8 mouse cellular contexts compared by ENCODE assay signal in genomic region chr9:108337848-108338550, GRCm38 (mm10). TPM values are rescaled to one million over a fixed set of nuclear protein-coding genes. Genes with fewer than 3 reads are reported as not detected.
DNase-seq lines count a peak whose midpoint lies in the region; ATAC-seq and TF ChIP-seq lines count a peak whose summit lies in the region.

No protein-coding gene starts in this region.

- no peak for TF ChIP-seq CTCF in cortical plate, adult 2 months (IDR thresholded peaks at IDR 0.05; ENCODE audit: extremely low read depth, insufficient read depth, low read length)

- H3K4me3 ChIP-seq in kidney, embryonic 16.5 days (ENCODE audit: low read length), result peak overlapping the region; percentile 78; the same call in 1 of the 2 replicates
- no peak overlapping the region for H3K4me3 ChIP-seq in cortical plate, adult 2 months (ENCODE audit: insufficient read depth, low read length)
- H3K4me3 ChIP-seq in intestine, embryonic 14.5 days (ENCODE audit: low read depth, low read length), result peak overlapping the region; percentile 89; the same call in 1 of the 2 replicates
- no peak overlapping the region for H3K4me3 ChIP-seq in neural tube, embryonic 12.5 days

- no peak for TF ChIP-seq POLR2A in cortical plate, adult 2 months (IDR thresholded peaks at IDR 0.05; ENCODE audit: extremely low read depth, insufficient read depth, low read length)

- no peak for DNase-seq in kidney, adult 11 months
- DNase-seq in intestine, embryonic 14.5 days (ENCODE audit: low spot score), result no peak
- DNase-seq in spleen, postnatal 36 days (ENCODE audit: low spot score in 2 of 2), result no peak
- no peak for DNase-seq in gastrocnemius, adult 8-10 months (ENCODE audit: low spot score in 2 of 2)
- DNase-seq in cerebellum, postnatal 14 days, result no peak

- H3K27ac ChIP-seq in kidney, embryonic 16.5 days (ENCODE audit: low read length), result peak overlapping the region; percentile 97
- peak overlapping the region; percentile 17; the same call in 1 of the 2 replicates for H3K27ac ChIP-seq in cortical plate, adult 2 months (ENCODE audit: insufficient read depth, low read length)
- peak overlapping the region; percentile 96 for H3K27ac ChIP-seq in intestine, embryonic 14.5 days (ENCODE audit: low read depth)
- H3K27ac ChIP-seq in neural tube, embryonic 12.5 days, result 0 out of 2 replicates have a peak overlapping the region, but pooled peaks have one; percentile 1

- 65% methylated on average over 10 of the region's 10 CpGs for WGBS in kidney, embryonic 16.5 days
- WGBS in intestine, embryonic 14.5 days, result 70% methylated on average over 10 of the region's 10 CpGs
- 76% methylated on average over 10 of the region's 10 CpGs for WGBS in neural tube, embryonic 12.5 days

- no peaks in the 10 kb centered on the region for H3K27me3 ChIP-seq in kidney, embryonic 16.5 days (ENCODE audit: insufficient read depth, low read length)
- no peaks in the 10 kb centered on the region for H3K27me3 ChIP-seq in intestine, embryonic 14.5 days (replicated peaks; ENCODE audit: control insufficient read depth, insufficient read depth, low read length)
- H3K27me3 ChIP-seq in neural tube, embryonic 12.5 days (replicated peaks), result no peaks in the 10 kb centered on the region

- peak overlapping the region; percentile 89 for H3K4me2 ChIP-seq in kidney, embryonic 16.5 days (replicated peaks; ENCODE audit: low read depth, low read length)
- H3K4me2 ChIP-seq in intestine, embryonic 14.5 days (ENCODE audit: low read length), result peak overlapping the region; percentile 88
- H3K4me2 ChIP-seq in neural tube, embryonic 12.5 days (replicated peaks), result peak overlapping the region; percentile 64

- H3K9me3 ChIP-seq in kidney, embryonic 16.5 days (ENCODE audit: low read length), result no peaks in the 10 kb centered on the region
- H3K9me3 ChIP-seq in intestine, embryonic 14.5 days (ENCODE audit: control insufficient read depth, low read length), result no peaks in the 10 kb centered on the region
- no peaks in the 10 kb centered on the region for H3K9me3 ChIP-seq in neural tube, embryonic 12.5 days

- no peak for ATAC-seq in kidney, embryonic 16.5 days (ENCODE audit: low FRiP score, low TSS enrichment)
- no peak for ATAC-seq in intestine, embryonic 14.5 days (replicated peaks; ENCODE audit: low FRiP score, low TSS enrichment, low read depth)
- ATAC-seq in neural tube, embryonic 12.5 days (ENCODE audit: low FRiP score, low read depth), result no peak

- peak overlapping the region; percentile 90; the same call in 1 of the 2 replicates for H3K9ac ChIP-seq in kidney, embryonic 16.5 days (replicated peaks; ENCODE audit: low read length)
- H3K9ac ChIP-seq in intestine, embryonic 14.5 days (ENCODE audit: low read length), result no peak overlapping the region; the same call in 1 of the 2 replicates
- H3K9ac ChIP-seq in neural tube, embryonic 12.5 days, result no peak overlapping the region

- peaks cover 35% of the 10 kb centered on the region for H3K4me1 ChIP-seq in kidney, embryonic 16.5 days (ENCODE audit: insufficient read depth, low read length)
- H3K4me1 ChIP-seq in cortical plate, adult 2 months (ENCODE audit: control insufficient read depth, insufficient read depth, low read length), result peaks cover 5% of the 10 kb centered on the region
- peaks cover 19% of the 10 kb centered on the region; the same call in 1 of the 2 replicates for H3K4me1 ChIP-seq in intestine, embryonic 14.5 days (replicated peaks; ENCODE audit: control insufficient read depth, insufficient read depth, low read length)
- H3K4me1 ChIP-seq in neural tube, embryonic 12.5 days, result peaks cover 17% of the 10 kb centered on the region

- peaks cover 30% of the 10 kb centered on the region for H3K36me3 ChIP-seq in kidney, embryonic 16.5 days (ENCODE audit: insufficient read depth, low read length)
- peaks cover 43% of the 10 kb centered on the region for H3K36me3 ChIP-seq in intestine, embryonic 14.5 days (ENCODE audit: control insufficient read depth, insufficient read depth, low read length)
- H3K36me3 ChIP-seq in neural tube, embryonic 12.5 days, result peaks cover 26% of the 10 kb centered on the region

RNA-seq across cellular contexts. Expression of gene Gpx1, which starts 0.7 kb away (rescaled TPM):
- polyA plus RNA-seq in kidney, embryonic 16.5 days (2015; fragmentation: Nextera tagmentation; extraction: Ambion mirVana), result 686 and 695 TPM in 2 replicates
- 258 and 294 TPM in 2 replicates for polyA plus RNA-seq in cortical plate, adult 2 months (2012; rRNA removed)
- polyA plus RNA-seq in intestine, embryonic 14.5 days (2014; fragmentation: Nextera tagmentation; extraction: Ambion mirVana), result 760 and 815 TPM in 2 replicates
- 656 and 664 TPM in 2 replicates for polyA plus RNA-seq in neural tube, embryonic 12.5 days (2016; fragmentation: Nextera tagmentation; extraction: Ambion mirVana)
- 10 to 100 TPM; 66.3 to 72.7 (median 68.8) TPM for total RNA-seq in gastrocnemius, adult 8-10 months (2022)

RNA-seq across cellular contexts. Expression of gene Usp4, which starts 9.7 kb away (rescaled TPM):
- polyA plus RNA-seq in kidney, embryonic 16.5 days (2015; fragmentation: Nextera tagmentation; extraction: Ambion mirVana), result 113 and 119 TPM in 2 replicates
- polyA plus RNA-seq in cortical plate, adult 2 months (2012; rRNA removed), result 114 and 116 TPM in 2 replicates
- 103 and 114 TPM in 2 replicates for polyA plus RNA-seq in intestine, embryonic 14.5 days (2014; fragmentation: Nextera tagmentation; extraction: Ambion mirVana)
- polyA plus RNA-seq in neural tube, embryonic 12.5 days (2016; fragmentation: Nextera tagmentation; extraction: Ambion mirVana), result 124 and 138 TPM in 2 replicates
- 10 to 100 TPM; 72.7 to 90.9 (median 87.3) TPM for total RNA-seq in gastrocnemius, adult 8-10 months (2022)

RNA-seq across cellular contexts. Expression of gene Tcta, which starts 32.0 kb away (rescaled TPM):
- 34.9 and 38.9 TPM in 2 replicates for polyA plus RNA-seq in kidney, embryonic 16.5 days (2015; fragmentation: Nextera tagmentation; extraction: Ambion mirVana)
- polyA plus RNA-seq in cortical plate, adult 2 months (2012; rRNA removed), result 53.0 and 55.6 TPM in 2 replicates
- 27.5 and 30.4 TPM in 2 replicates for polyA plus RNA-seq in intestine, embryonic 14.5 days (2014; fragmentation: Nextera tagmentation; extraction: Ambion mirVana)
- polyA plus RNA-seq in neural tube, embryonic 12.5 days (2016; fragmentation: Nextera tagmentation; extraction: Ambion mirVana), result 44.3 and 47.5 TPM in 2 replicates
- total RNA-seq in gastrocnemius, adult 8-10 months (2022), result 10 to 100 TPM; 30.8 to 37.3 (median 34.3) TPM

RNA-seq across cellular contexts. Expression of gene Rhoa, which starts 32.1 kb away (rescaled TPM):
- 495 and 508 TPM in 2 replicates for polyA plus RNA-seq in kidney, embryonic 16.5 days (2015; fragmentation: Nextera tagmentation; extraction: Ambion mirVana)
- polyA plus RNA-seq in cortical plate, adult 2 months (2012; rRNA removed), result 167 and 176 TPM in 2 replicates
- polyA plus RNA-seq in intestine, embryonic 14.5 days (2014; fragmentation: Nextera tagmentation; extraction: Ambion mirVana), result 281 and 309 TPM in 2 replicates
- 313 and 363 TPM in 2 replicates for polyA plus RNA-seq in neural tube, embryonic 12.5 days (2016; fragmentation: Nextera tagmentation; extraction: Ambion mirVana)
- total RNA-seq in gastrocnemius, adult 8-10 months (2022), result 100 to 1,000 TPM in 2 of 4 experiments, 10 to 100 TPM in 2; 87.6 to 104 (median 99.6) TPM

RNA-seq across cellular contexts. Expression of gene Amt, which starts 41.3 kb away (rescaled TPM):
- 40.8 and 43.7 TPM in 2 replicates for polyA plus RNA-seq in kidney, embryonic 16.5 days (2015; fragmentation: Nextera tagmentation; extraction: Ambion mirVana)
- polyA plus RNA-seq in cortical plate, adult 2 months (2012; rRNA removed), result 54.1 and 55.0 TPM in 2 replicates
- 23.0 and 24.2 TPM in 2 replicates for polyA plus RNA-seq in intestine, embryonic 14.5 days (2014; fragmentation: Nextera tagmentation; extraction: Ambion mirVana)
- polyA plus RNA-seq in neural tube, embryonic 12.5 days (2016; fragmentation: Nextera tagmentation; extraction: Ambion mirVana), result 18.9 and 24.8 TPM in 2 replicates
- 1 to 10 TPM in 1 of 4 experiments, under 1 TPM in 3; 0.32 to 1.3 (median 0.54) TPM for total RNA-seq in gastrocnemius, adult 8-10 months (2022)

Comparison
In these comparisons a context has a peak if more than half of its experiments do, and no peak if none do; other contexts are left out.
1. H3K27ac ChIP-seq: peak in every context shown above with its lines; median percentile 97 in kidney, embryonic 16.5 days; 96 in intestine, embryonic 14.5 days; 17 in cortical plate, adult 2 months; 1 in neural tube, embryonic 12.5 days.
2. H3K4me3 ChIP-seq: peak in kidney, embryonic 16.5 days (single experiment) and intestine, embryonic 14.5 days (single experiment); none in cortical plate, adult 2 months (single experiment) and neural tube, embryonic 12.5 days (single experiment).
3. Peak in every context shown above with its lines, with median percentiles within 50 percentile points of each other: H3K4me2 ChIP-seq.